Mouse (Mus musculus): ENCODE results near the gene Tada2b.

GRCm38 (mm10) chr5:36452821-36453220, 31.3 kb downstream of the Tada2b start:
- TF ChIP-seq CTCF (conservative IDR thresholded peaks at IDR 0.05; ENCODE audit: low read length), result no peak
- no peak for TF ChIP-seq POU5F1 (IDR thresholded peaks at IDR 0.05; ENCODE audit: borderline replicate concordance, low read length)
- no peak for TF ChIP-seq NANOG (IDR thresholded peaks at IDR 0.05; ENCODE audit: borderline replicate concordance, low read length)

Data from E14TG2a.4 (cell line).